Mouse (Mus musculus) kidney, postnatal 36 days (tissue): Measurements from ENCODE around the gene Tecpr2.

Experiments used
- DNase-seq, 2 experiments: peaks; one replicate each; pipeline ENCODE4 v3.0.0; 2021 to 2022; ENCODE audit warnings: mixed read lengths in 2 of 2

Gene Tecpr2

GRCm38 (mm10) chr12:110889036-110890020 lies at the start of gene Tecpr2, which contains the start of gene Cinp:
Gene Tecpr2, plus strand, starts transcription at chr12:110889264.
Gene Cinp, minus strand, starts transcription at chr12:110889145.
- DNase-seq: peak; percentile 98 to 99

DNA sequence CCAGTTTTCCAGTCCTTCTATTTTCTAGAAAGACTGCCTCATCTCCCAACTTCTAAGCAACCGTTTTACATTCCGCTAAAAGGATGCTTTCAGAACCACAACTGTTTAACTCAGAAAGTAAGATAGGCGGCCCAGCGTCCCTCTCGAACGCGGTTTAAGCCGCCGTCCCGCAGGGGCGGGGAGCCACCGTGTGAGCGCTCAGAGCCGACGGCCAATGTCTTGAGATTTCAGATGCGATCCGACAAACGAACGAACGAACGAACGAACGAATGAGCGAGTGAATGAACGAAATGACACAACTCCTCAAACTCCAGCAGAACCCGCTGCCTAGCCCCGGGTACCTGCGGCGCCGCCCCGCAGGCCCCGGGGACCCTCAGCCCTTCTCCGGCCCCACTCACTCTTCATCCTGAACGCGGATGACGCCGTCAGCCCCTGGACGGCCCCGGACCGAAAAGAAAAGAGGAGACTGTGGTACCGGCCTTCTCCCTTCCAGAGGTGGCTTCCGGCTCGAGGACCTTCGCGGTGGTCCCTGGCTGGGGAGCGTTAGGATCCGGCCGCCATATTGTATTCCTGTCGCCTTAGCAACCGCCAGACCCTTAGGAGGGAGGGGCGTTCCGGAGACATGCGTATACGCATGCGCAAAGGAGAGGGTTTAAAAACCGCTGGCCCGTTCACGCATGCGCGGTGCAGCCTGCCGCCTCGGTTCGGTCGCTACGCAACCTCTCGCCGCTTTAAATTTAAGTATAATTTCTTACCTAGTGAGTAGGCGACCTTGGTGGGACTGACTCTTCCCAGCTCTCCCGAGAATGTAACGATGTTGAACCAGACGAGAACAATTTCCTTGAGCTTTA lies 48.5 kb upstream of the Tecpr2 start, which contains the start of gene Mok:
Gene Mok (minus strand): TSS at position 592 of the 851 bp plus-strand sequence.
- peak; percentile 94 to 96 for DNase-seq

- no peak for DNase-seq
Measured at GRCm38 (mm10) chr12:110841731-110842493, 47.2 kb upstream of the Tecpr2 start.

DNA sequence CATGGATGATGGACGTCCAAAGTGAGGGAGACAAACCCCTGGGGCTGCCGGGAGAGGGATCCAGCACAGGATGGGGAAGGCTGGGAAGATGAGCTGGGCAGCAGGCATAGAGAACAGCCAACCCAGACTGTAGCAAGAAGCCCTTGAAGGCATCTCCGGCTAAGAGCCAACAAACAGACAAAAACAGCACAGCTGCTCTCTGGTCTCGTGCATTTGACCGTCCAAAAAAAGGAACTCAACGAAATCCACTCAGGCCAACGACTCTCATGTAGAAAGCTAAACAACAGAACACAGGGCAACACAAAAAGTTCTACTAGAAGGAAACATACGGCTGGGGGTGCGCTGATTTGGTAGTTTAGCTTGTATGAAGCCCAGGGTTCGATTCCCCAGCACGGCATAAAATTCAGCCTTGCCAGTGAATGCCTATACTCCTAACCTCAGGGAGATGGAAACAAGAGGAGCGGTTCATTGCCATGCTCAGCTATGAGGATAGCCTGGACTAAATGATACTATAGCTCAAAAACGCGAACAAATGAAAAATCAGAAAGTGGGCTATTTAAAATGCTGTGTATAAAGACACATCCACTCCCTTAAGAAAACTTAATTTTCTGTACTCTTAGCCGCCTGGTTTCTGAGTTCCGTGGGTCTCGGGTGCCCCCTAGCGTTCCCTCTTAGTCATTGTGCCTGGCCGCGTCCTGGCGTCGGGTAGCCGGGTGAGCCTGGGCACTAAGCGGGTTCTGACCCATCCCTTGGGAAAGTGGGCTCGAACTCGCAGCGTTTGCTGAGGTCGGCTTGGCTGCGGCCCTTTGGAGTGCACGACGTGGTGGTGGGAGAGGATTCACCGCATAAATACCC lies 45.6 kb upstream of the Tecpr2 start:
- peak; percentile 84 to 93 for DNase-seq

DNA sequence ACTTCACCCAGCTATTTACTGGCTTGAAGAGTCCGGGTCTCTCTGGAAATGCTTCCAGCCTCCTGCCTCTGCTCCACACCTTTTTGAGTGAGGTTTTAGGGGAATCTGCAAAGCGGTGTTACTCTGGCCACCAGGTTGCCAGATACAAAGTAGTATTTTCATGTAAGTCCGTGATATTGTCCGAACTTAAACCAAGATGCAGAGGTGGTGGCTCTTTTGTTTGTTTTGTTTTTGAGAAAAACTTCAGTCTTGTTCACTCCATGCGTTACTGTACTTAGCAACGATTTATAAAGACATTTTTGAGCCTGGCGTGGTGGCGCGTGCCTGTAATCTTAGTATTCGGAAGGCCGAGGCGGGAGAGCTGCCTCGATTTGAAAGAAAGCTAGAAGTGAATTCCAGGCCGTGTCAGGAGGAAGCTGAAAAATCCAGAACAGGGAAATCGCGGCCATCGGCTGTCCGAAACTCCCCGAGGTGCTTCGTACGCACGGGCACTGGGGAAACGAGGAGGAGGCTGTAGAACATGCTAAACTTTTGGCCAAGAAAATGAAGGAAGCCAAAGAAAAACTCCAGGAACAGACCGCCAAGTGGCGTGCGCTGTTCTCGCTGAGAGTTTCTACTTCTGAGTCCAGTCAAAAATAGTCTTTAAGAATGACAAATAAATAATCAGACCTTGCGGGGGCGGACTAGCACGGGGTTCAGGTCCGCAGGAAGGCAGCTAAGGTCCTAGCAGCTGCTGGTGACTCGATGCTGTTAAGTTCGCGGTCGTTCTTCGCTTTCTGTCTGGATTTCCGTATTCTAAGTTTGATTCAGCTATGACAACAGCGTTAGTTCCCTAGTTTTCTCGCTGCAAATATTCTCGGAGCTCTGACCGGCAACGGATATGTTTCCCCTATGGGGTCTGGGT lies 44.6 kb upstream of the Tecpr2 start:
- DNase-seq: peak in 1 of 2 experiments; percentile 59

DNA sequence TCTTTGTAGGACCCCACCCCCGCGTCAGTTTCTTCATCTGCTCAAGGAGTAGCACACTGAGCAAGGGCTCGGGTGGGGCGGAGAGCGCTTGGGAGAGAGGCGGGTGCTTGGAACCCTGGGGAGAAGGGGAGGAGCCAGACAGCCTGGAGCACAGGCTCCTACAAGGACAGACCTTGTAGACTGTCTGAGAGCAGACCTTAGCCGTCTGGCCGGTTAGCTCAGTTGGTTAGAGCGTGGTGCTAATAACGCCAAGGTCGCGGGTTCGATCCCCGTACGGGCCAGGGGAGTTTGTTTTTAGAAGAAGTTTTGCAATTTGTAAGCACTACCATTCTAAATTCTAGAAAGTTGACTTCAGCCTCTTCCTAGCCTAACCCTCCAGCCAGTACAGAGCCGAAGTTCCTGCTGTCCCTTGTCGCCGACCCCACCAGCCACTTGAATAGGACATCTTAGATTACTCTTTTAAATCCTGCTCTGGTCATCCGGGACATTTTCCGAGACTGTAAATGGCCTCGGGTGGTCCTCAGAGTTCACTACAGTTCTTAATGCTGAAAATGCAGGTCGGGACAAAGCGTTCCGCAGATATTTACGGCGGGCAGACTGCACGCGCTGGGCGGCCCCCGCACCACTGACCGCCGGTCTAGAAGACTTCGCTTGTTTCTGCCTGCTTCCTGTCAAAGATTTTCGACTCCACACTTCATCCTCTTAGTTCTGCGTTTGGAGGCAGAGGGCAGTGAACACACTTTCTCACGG lies 43.8 kb upstream of the Tecpr2 start:
- DNase-seq: peak; percentile 96 to 97

DNA sequence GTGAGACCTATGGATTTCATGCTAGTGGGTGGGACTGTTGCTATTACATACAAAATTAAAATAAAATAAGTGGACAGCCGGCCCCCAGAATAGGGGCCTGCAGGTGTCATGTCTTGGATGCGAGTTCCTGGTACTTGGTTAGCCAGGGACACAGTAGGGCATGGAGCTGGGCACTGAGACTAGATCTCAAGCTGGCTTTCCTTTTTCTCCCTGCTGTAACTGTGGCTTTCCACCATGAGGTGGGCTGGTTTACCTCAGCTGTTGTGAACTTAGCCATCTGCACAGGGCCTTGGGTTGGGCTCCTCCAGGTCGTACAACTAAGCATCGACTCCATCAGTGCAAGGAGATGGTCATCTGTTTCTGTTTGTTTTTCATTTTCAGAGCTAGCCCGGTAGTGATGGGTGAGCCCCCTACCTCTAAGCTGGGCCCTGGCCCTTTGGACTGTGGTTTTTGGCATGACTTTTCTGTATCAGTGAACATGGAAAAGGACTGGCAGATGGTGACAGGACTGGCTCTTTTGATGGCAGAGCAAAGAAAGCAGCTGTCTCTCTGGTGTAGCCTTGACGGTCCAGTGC lies 42.8 kb upstream of the Tecpr2 start:
- DNase-seq: no peak

GRCm38 (mm10) chr12:110850010-110850928 lies 38.8 kb upstream of the Tecpr2 start, which contains the start of gene Zfp839:
Gene Zfp839, plus strand, starts transcription at chr12:110850253.
- DNase-seq: peak; percentile 89 to 93

DNA sequence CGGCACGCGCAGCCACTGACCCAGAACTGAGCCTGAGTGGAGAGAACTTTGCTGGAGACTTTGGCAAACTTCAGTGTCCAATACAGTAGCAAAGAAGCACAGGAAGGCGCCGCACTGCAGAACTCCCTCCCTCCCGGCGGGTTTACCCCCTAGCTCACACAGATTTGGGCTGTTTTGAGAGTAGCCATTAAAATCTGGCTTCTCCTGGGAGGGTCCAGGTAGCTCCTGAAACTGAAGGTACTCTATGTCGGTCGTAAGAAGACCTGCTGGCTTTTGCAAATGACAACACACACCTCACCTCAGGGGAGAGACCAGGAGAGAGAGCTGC lies 38.2 kb upstream of the Tecpr2 start:
- peak in 1 of 2 experiments; percentile 75 for DNase-seq

- DNase-seq: no peak
Measured at GRCm38 (mm10) chr12:110851414-110851813, 37.6 kb upstream of the Tecpr2 start.

- no peak for DNase-seq
Measured at GRCm38 (mm10) chr12:110851923-110852322, 37.1 kb upstream of the Tecpr2 start.

DNA sequence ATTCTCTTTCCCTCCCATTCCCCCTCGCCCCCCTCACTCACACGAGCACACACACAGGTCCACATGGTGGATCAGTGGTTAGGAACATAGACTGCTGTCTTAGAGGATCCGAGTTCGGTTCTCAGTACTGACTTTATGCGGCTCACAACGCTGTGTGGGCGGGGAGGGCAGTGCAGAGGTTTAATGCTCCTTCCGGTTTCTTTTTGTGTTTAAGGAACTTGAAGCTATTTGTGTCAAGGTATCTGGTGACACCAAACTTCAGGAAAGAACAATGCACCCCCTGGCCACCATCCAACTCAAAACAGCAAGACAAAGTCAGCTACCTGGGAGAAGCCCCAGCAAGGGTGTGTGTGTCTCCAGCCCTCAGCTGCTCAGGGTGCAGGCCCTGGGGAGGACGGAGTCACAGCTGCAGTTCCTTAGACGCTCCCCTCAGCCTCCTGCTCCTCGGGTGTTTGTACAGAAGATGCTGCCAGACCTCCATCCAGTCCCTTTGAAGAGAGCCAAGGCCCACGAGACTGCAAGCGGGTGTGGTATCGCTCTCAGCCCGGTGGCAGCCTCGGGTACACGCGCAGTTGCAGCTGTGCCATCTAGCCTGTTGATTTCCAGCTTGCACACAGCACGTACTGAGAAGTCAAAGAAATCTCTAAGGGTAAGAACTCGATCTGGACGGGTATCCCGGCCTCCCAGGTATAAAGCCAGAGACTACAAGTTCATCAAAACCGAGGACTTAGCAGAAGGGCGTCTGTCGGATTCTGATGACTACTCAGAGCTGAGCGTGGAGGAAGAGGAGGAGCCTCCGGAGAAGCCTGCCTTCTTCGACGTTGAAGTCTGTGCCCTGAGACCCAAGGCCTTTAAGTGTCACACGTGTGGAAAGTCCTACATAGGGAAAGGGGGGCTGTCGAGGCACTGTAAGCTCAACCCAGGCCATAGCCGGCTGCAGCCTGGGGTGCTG lies 34.0 kb upstream of the Tecpr2 start:
- DNase-seq: no peak

DNA sequence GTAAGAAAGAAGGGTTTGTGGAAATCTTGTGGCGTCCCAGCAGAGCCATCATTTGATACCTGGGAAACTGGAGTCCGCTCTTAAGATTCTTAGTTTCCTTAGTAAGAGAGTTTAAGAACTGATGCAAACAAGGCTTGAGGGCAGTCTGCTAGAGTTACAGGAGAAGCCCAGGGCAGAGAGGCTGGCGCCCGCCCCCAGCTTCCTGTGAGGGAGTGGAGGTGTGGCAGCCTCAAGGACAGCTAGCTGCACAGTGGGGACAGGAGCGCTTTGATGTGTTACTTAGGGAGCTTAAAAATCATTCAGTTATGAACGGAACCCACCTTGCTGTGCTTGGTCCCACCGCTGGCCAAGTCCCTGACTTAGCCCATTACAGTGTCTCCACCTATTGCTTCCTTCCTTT lies 31.9 kb upstream of the Tecpr2 start:
- no peak for DNase-seq

DNA sequence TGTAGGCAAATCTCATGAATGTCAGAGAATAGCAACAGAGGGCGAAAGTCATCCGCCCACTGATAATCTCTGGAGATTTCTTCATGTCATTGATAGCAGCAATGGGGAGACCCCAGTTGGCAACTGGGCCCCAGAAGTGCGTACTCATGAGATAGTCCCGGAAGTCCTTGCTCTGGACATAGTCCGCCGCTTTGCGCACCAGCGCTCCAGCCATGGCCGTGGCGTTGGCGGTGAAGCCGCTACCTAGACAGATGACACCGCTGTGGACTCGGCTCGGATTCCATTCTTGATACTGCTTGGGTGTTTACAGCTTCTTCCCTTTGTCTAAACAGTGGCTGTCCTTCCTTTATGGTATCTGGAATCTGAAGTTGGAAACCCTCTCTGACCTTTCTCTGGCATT lies 30.4 kb upstream of the Tecpr2 start:
- peak in 1 of 2 experiments; percentile 48 for DNase-seq

DNA sequence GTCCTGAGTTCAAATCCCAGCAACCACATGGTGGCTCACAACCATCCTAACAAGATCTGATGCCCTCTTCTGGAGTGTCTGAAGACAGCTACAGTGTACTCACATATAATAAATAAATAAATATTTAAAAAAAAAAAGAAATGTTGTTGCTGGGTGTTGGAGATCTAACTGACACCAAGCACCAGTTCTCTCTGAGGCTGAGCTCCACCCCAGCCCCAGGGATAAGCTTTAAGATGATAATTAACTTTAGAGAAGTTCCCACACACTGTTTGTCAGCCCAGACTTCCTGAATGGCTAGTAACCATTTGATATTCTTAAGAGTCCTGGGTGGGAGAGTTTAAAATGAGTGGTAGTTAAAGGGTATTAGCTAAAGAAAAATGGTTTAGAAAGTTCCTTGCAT lies 28.8 kb upstream of the Tecpr2 start:
- DNase-seq: no peak

DNA sequence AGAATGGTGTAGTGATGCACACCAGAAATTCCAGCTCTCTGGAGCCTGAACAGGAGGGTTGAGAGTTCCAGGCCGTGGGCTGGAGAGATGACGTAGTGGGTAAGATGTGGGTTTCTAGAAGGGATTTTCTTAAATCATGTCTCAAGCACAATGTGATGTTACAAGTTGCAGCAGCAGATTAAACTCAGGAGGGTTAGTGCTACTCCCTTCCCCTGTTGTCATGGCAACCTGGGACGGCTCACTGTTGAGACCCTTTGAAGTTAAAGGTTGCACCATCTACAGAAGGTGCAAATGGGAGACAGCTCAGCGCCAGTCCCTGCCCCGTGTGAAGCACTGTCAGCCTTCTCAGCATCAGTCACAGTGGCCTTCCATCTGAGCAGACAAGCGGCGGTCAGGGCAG lies 27.8 kb upstream of the Tecpr2 start:
- DNase-seq: no peak

- DNase-seq: no peak
Measured at GRCm38 (mm10) chr12:110864008-110864407, 25.1 kb upstream of the Tecpr2 start.
